Mouse (Mus musculus) left cerebral cortex, postnatal 14 days (tissue): ENCODE measurements at regions not wholly inside any gene's neighbourhood (a gene's known extent, or its start where the extent isn't known, plus 50 kb on each side); places are given as distances from the start of the nearest gene placed in this dataset.

ENCODE experiments used
- DNase-seq, 2 experiments: peaks; one replicate each; pipeline ENCODE4 v3.0.0; 2021 to 2022; ENCODE audit warnings: low spot score in 2 of 2, mixed read lengths in 1 of 2
- intact Hi-C: fragments of 180-260 bp; cut with DNase I; formaldehyde crosslinking; loops from one replicate; pipeline ENCODE4 v1.15.1; 2025

DNA sequence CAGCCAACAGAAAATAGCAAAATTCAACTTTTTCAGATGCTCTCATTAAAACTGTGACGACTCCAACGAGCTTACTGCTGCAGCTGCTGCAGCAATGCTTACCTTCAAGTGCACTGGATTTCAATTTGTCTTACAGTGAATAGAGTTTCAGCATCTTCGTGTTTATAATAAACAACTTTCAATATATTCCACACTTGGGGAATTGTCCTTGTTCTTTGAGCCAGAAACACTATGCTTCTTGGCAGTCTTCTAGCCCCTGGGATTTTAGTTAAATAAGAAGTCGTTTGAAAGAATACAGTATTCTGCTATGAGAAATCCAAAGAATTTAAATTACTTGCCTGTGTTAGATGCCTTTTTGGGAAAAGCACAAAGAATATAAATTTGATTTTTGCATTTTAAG, 381.9 kb upstream of the Kcnd2 start:
- intact Hi-C loops, result loop anchor here (10.0 kb wide), 1 partner anchor 881 kb away; no protein-coding TSS in a partner anchor
- peak in 1 of 2 experiments; percentile 1 for DNase-seq

DNA sequence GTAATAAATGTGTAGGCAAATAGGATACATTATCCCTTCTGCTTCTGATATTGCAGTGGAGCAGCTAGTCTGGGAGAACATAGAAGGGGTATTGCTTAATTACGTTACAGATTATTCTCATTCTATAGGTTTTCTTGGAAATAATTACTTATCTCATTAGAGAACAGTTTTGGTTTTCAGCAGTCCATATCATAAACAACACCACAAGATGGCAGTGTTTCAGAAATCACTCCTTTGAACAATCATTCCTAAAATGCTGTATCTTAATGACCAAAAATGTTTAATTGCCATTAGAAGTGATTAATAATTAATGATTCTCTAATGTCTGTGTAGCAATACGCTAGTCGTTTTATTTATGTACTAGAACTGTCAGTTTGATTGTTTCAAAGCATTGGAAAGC, 375.2 kb upstream of the Kcnd2 start:
- intact Hi-C loops, result loop anchor here (5.0 kb wide), 1 partner anchor 372 kb away; no protein-coding TSS in a partner anchor

More for the DNA sequence above, 375.2 kb upstream of the Kcnd2 start:
- peak in 1 of 2 experiments; percentile 1 for DNase-seq
